Mouse (Mus musculus) adrenal gland, adult 2 months (tissue): Measurements from ENCODE around the gene Cysltr2. TPM values are rescaled to one million over a fixed set of nuclear protein-coding genes. Genes with fewer than 3 reads are reported as not detected.

Source experiments
- DNase-seq: peaks from one replicate; pipeline ENCODE4 v3.0.0; 2021
- polyA plus RNA-seq: library from polyadenylated mRNA; depleted of rRNA; stranded (reverse); fragments of >200 nt; gene quantifications from 2 replicates; pipeline ENCODE4 v1.2.3, GENCODE M21; 2012; rRNA removed
- total RNA-seq, 2 experiments: library from RNA; stranded (reverse); gene quantifications; 2 replicates each; pipeline ENCODE4 v1.2.3; 2021

Cysltr2 gene
- total and polyA plus RNA-seq, 3 experiments: 1.3 to 2.1 (median 2.0) TPM

- DNase-seq: no peak
Measured at GRCm38 (mm10) chr14:72985113-72985512, 63.8 kb downstream of the Cysltr2 start.

- peak; percentile 90 for DNase-seq
Measured at GRCm38 (mm10) chr14:72983456-72983855, 65.5 kb downstream of the Cysltr2 start.

- peak; percentile 74 for DNase-seq
Measured at GRCm38 (mm10) chr14:72982981-72983436, 65.9 kb downstream of the Cysltr2 start.

GRCm38 (mm10) chr14:72980761-72981160 lies 68.2 kb downstream of the Cysltr2 start:
- DNase-seq: no peak

GRCm38 (mm10) chr14:72980106-72980505 lies 68.8 kb downstream of the Cysltr2 start:
- no peak for DNase-seq

- DNase-seq: no peak
Measured at GRCm38 (mm10) chr14:72976111-72976510, 72.8 kb downstream of the Cysltr2 start.

Other genes starting within 250 kb of the Cysltr2 start
- 10 to 100 TPM; 28.6 to 34.3 TPM for gene Rcbtb2, start 73.9 kb upstream of the Cysltr2 start, total RNA-seq
- gene Rcbtb2, start 73.9 kb upstream of the Cysltr2 start, polyA plus RNA-seq: 30.7 and 39.4 TPM in 2 replicates
- gene Lpar6, start 188.8 kb upstream of the Cysltr2 start, total RNA-seq: 1 to 10 TPM; 3.5 to 6.7 TPM
- 0.79 and 0.89 TPM in 2 replicates for gene Lpar6, start 188.8 kb upstream of the Cysltr2 start, polyA plus RNA-seq